Mouse (Mus musculus) olfactory bulb, adult 2 months (tissue): Measurements from ENCODE around the gene Rap1gap2. TPM values are rescaled to one million over a fixed set of nuclear protein-coding genes. Genes with fewer than 3 reads are reported as not detected.

ENCODE experiments used
- H3K27ac ChIP-seq: fragments of 200-500 bp; 2 replicates; pipeline ENCODE4 v1.5.1; 2012; ENCODE audit warnings: low read depth, low read length; ENCODE audit not compliant: insufficient read depth
- H3K4me1 ChIP-seq: fragments of 200-500 bp; 2 replicates; pipeline ENCODE4 v1.6.1; 2012; ENCODE audit warnings: low read length; ENCODE audit not compliant: control insufficient read depth, insufficient read depth
- H3K4me3 ChIP-seq: fragments of 200-500 bp; 2 replicates; pipeline ENCODE4 v1.5.1; 2012; ENCODE audit warnings: mild to moderate bottlenecking, low read depth, low read length, moderate library complexity; ENCODE audit not compliant: insufficient read depth
- CTCF ChIP-seq: fragments of 200-500 bp; IDR thresholded peaks from 2 replicates; pipeline ENCODE4 v1.5.1; 2012; ENCODE audit warnings: low read depth, mild to moderate bottlenecking, low read length, moderate library complexity; ENCODE audit not compliant: insufficient read depth
- POLR2A ChIP-seq: fragments of 200-500 bp; IDR thresholded peaks from 2 replicates; pipeline ENCODE4 v1.6.1; 2012; ENCODE audit warnings: mild to moderate bottlenecking, low read depth, low read length, moderate library complexity; ENCODE audit not compliant: insufficient read depth
- WGBS: fragments of 180-500 bp; shearing (Covaris S2); methylation state at CpG from one replicate; pipeline ENCODE4 v1.1.7; 2018; 5-methylcytosine and 5-hydroxymethylcytosine counted together
- polyA plus RNA-seq: library from polyadenylated mRNA; stranded (reverse); fragments of >200 nt; gene quantifications from 2 replicates; pipeline ENCODE4 v1.2.4, GENCODE M21; 2012; ENCODE audit warnings: low replicate concordance; ENCODE audit not compliant: missing spikeins, insufficient read depth, insufficient read length

Rap1gap2 gene
- polyA plus RNA-seq, 1 experiment = not detected

- Histone ChIP-seq H3K27ac (no peak overlapping the region), H3K4me1 (peaks cover 31% of the 10 kb centered on the region), H3K4me3 (peak overlapping the region; percentile 15; the same call in 1 of the 2 replicates)
- 19% methylated on average over 18 of the region's 18 CpGs for whole genome bisulfite sequencing
- TF ChIP-seq POLR2A (no peak), CTCF (peak; percentile 53)
Observed at GRCm38 (mm10) chr11:74526180-74527158, 84.2 kb downstream of the Rap1gap2 start.

- H3K4me1 ChIP-seq = peaks cover 27% of the 10 kb centered on the region
- TF ChIP-seq POLR2A (no peak), CTCF (no peak)
- whole genome bisulfite sequencing = 76% methylated on average over 9 of the region's 9 CpGs
- no peak overlapping the region for H3K27ac ChIP-seq
- no peak overlapping the region for H3K4me3 ChIP-seq
Observed at GRCm38 (mm10) chr11:74525605-74526004, 85.1 kb downstream of the Rap1gap2 start.

GRCm38 (mm10) chr11:74525205-74525604 lies 85.5 kb downstream of the Rap1gap2 start:
- H3K27ac ChIP-seq = no peak overlapping the region
- no peak overlapping the region for H3K4me3 ChIP-seq
- TF ChIP-seq POLR2A (no peak), CTCF (no peak)
- peaks cover 27% of the 10 kb centered on the region for H3K4me1 ChIP-seq
- 95% methylated on average over 7 of the region's 7 CpGs for WGBS

- Histone ChIP-seq H3K27ac (no peak overlapping the region), H3K4me1 (peaks cover 32% of the 10 kb centered on the region), H3K4me3 (no peak overlapping the region)
- WGBS = 79% methylated on average over 9 of the region's 9 CpGs
- TF ChIP-seq CTCF (no peak), POLR2A (no peak)
Observed at GRCm38 (mm10) chr11:74524050-74524965, 86.4 kb downstream of the Rap1gap2 start.

- H3K27ac ChIP-seq = no peak overlapping the region
- H3K4me1 ChIP-seq = peaks cover 32% of the 10 kb centered on the region
- TF ChIP-seq CTCF = no peak
- no peak for TF ChIP-seq POLR2A
- WGBS = 28% methylated on average over 30 of the region's 30 CpGs
- peak overlapping the region; percentile 70 for H3K4me3 ChIP-seq
Observed at GRCm38 (mm10) chr11:74523210-74523951, 87.3 kb downstream of the Rap1gap2 start.

DNA sequence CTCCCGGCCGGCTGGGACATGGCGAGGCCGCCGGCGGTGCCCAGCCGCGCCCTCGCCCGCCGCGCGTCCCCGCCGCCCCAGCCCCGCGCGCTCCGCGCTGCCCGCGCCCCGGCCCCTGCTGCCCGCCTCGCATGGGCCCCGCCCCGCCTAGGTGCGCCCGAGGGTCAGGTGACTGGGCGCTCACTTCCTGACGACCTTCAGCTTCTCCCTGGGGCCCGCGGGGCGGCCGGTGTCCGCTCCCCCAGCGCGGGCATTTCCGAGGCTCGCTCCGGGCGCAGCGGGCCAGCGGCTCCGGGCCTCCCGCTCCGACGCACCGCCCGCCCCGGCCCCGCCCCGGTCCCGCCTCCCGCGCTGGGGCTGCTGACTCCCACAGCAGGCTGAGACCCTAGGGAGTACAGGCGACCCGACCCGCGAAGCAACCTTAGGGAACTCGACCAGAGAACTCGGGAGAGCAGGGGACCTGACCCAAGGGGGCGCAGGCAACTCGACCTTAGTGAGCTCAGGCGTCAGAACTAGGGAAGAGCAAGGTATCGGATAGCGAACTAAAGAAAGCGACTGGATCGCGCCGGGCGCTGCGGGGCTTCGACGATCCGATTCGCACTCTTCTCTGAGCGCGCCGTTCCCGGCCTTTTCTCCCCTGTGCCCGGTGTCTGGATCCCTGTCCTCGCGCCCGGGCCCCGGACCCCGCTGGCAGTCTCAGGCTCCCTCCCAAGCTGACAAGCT lies 88.1 kb downstream of the Rap1gap2 start:
- WGBS = 1% methylated on average over 86 of the region's 87 CpGs

DNA sequence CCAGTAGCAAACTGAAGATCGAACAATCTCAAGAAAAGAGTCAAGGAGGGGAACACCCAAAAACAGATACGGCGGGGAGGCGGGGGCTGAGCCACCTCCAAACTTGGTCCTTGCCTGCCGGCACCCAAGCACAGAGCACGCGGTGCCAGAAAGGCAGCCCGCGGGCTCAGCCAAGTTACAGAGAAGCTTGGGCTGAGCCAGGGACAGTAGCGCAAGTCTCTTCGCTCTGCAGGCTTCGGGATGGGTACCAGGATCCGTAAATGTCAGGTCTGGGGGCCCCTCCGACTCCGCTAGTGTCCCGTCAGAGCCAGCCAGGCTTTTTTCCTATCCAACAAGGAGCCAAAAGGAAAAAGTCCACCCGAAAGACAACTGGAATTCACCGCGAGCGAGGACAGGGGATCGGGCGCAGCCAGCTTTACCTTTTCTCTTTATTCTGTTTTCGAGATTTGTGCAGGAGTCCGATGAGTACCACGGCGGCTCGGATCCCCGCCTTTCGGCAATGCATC lies 88.7 kb downstream of the Rap1gap2 start:
- peak overlapping the region; percentile 70 for H3K4me3 ChIP-seq
- H3K27ac ChIP-seq = no peak overlapping the region
- TF ChIP-seq CTCF = no peak
- TF ChIP-seq POLR2A = 0 out of 2 replicates have a peak, but pooled peaks have one; percentile 9
- peaks cover 31% of the 10 kb centered on the region for H3K4me1 ChIP-seq
- 1% methylated on average over 29 of the region's 29 CpGs for WGBS

More for the DNA sequence above, 88.1 kb downstream of the Rap1gap2 start:
- peak overlapping the region; percentile 70 for H3K4me3 ChIP-seq
- no peak overlapping the region for H3K27ac ChIP-seq
- TF ChIP-seq CTCF (no peak), POLR2A (0 out of 2 replicates have a peak, but pooled peaks have one; percentile 3)
- H3K4me1 ChIP-seq = peaks cover 32% of the 10 kb centered on the region
